Mouse (Mus musculus) lung, postnatal 36 days (tissue): ENCODE measurements at regions not wholly inside any gene's neighbourhood (a gene's known extent, or its start where the extent isn't known, plus 50 kb on each side); places are given as distances from the start of the nearest gene placed in this dataset.
A peak's percentile ranks its signal among the peaks of the same experiment; 100 is the strongest.

Experiments
- DNase-seq: peaks from one replicate; pipeline ENCODE4 v3.0.0; 2022; ENCODE audit warnings: mixed read lengths

- no peak for DNase-seq
These were observed 137.9 kb downstream of the Barhl2 start for GRCm38 (mm10) chr5:106320039-106320438.

GRCm38 (mm10) chr5:106318246-106318645 is 139.7 kb downstream of the Barhl2 start:
- peak; percentile 8 for DNase-seq

GRCm38 (mm10) chr5:106313874-106314273 is 144.1 kb downstream of the Barhl2 start:
- no peak for DNase-seq

- no peak for DNase-seq
These were observed 156.6 kb downstream of the Barhl2 start for GRCm38 (mm10) chr5:106301372-106301771.

- DNase-seq = peak; percentile 17
These were observed 161.2 kb downstream of the Barhl2 start for GRCm38 (mm10) chr5:106296721-106297120.

- DNase-seq = no peak
These were observed 162.0 kb downstream of the Barhl2 start for GRCm38 (mm10) chr5:106295993-106296392.

- DNase-seq = no peak
These were observed 162.4 kb downstream of the Barhl2 start for GRCm38 (mm10) chr5:106295538-106295937.

- no peak for DNase-seq
These were observed 165.4 kb downstream of the Barhl2 start for GRCm38 (mm10) chr5:106292387-106293229.

GRCm38 (mm10) chr5:106285152-106285551 is 172.8 kb downstream of the Barhl2 start:
- no peak for DNase-seq

- no peak for DNase-seq
These were observed 173.2 kb downstream of the Barhl2 start for GRCm38 (mm10) chr5:106284731-106285130.

GRCm38 (mm10) chr5:106282646-106283045 is 175.3 kb downstream of the Barhl2 start:
- no peak for DNase-seq

GRCm38 (mm10) chr5:106277786-106278185 is 180.2 kb downstream of the Barhl2 start:
- DNase-seq = no peak

GRCm38 (mm10) chr5:106277231-106277630 is 180.7 kb downstream of the Barhl2 start:
- no peak for DNase-seq

GRCm38 (mm10) chr5:106276186-106276585 is 181.8 kb downstream of the Barhl2 start:
- DNase-seq = no peak

GRCm38 (mm10) chr5:106274617-106275016 is 183.3 kb downstream of the Barhl2 start:
- no peak for DNase-seq

- no peak for DNase-seq
These were observed 193.4 kb downstream of the Barhl2 start for GRCm38 (mm10) chr5:106264536-106264935.

GRCm38 (mm10) chr5:106257179-106257578 is 200.8 kb downstream of the Barhl2 start:
- no peak for DNase-seq

- no peak for DNase-seq
These were observed 228.8 kb downstream of the Barhl2 start for GRCm38 (mm10) chr5:106229154-106229553.

- DNase-seq = no peak
These were observed 233.8 kb downstream of the Barhl2 start for GRCm38 (mm10) chr5:106224141-106224540.

- no peak for DNase-seq
These were observed 248.4 kb downstream of the Barhl2 start for GRCm38 (mm10) chr5:106209543-106209942.

- DNase-seq = no peak
These were observed 250.3 kb downstream of the Barhl2 start for GRCm38 (mm10) chr5:106207706-106208105.

- DNase-seq = no peak
These were observed 252.2 kb downstream of the Barhl2 start for GRCm38 (mm10) chr5:106205724-106206123.

- no peak for DNase-seq
These were observed 257.3 kb downstream of the Barhl2 start for GRCm38 (mm10) chr5:106200631-106201030.

- DNase-seq = no peak
These were observed 258.9 kb downstream of the Barhl2 start for GRCm38 (mm10) chr5:106199061-106199460.

GRCm38 (mm10) chr5:106191141-106191540 is 266.8 kb downstream of the Barhl2 start:
- DNase-seq = no peak
